Mouse (Mus musculus): ENCODE data around the gene Stard9. TPM values are rescaled to one million over a fixed set of nuclear protein-coding genes. Genes with fewer than 3 reads are reported as not detected.

The Stard9 gene
- total RNA-seq (2022), result 10 to 100 TPM in 3 of 4 experiments, 1 to 10 TPM in 1; 9.9 to 11.5 (median 11.3) TPM

- peak; percentile 83 to 99 for DNase-seq (ENCODE audit: low spot score in 2 of 2)
These were observed at the start of gene Stard9 for GRCm38 (mm10) chr2:120628886-120629735. Gene Stard9, plus strand, starts transcription at chr2:120629121.

GRCm38 (mm10) chr2:120589759-120590158 is 39.2 kb upstream of the Stard9 start:
- DNase-seq (ENCODE audit: low spot score in 2 of 2), result peak in 1 of 2 experiments; percentile 81

- no peak for DNase-seq (ENCODE audit: low spot score in 2 of 2)
These were observed 36.7 kb upstream of the Stard9 start for GRCm38 (mm10) chr2:120592227-120592626.

GRCm38 (mm10) chr2:120597734-120598133 is 31.2 kb upstream of the Stard9 start:
- no peak for DNase-seq (ENCODE audit: low spot score in 2 of 2)

GRCm38 (mm10) chr2:120599506-120599905 is 29.4 kb upstream of the Stard9 start:
- no peak for DNase-seq (ENCODE audit: low spot score in 2 of 2)

- DNase-seq (ENCODE audit: low spot score in 2 of 2), result peak in 1 of 2 experiments; percentile 50
These were observed 22.8 kb upstream of the Stard9 start for GRCm38 (mm10) chr2:120606021-120606690.

- peak; percentile 87 to 92 for DNase-seq (ENCODE audit: low spot score in 2 of 2)
These were observed 19.8 kb upstream of the Stard9 start, which contains the start of the genes Haus2 and Lrrc57 for GRCm38 (mm10) chr2:120608830-120609723. Gene Haus2, plus strand, starts transcription at chr2:120609383. Gene Lrrc57, minus strand, starts transcription at chr2:120609520.

- no peak for DNase-seq (ENCODE audit: low spot score in 2 of 2)
These were observed 12.4 kb upstream of the Stard9 start for GRCm38 (mm10) chr2:120616279-120617163.

GRCm38 (mm10) chr2:120619538-120619937 is 9.4 kb upstream of the Stard9 start:
- DNase-seq (ENCODE audit: low spot score in 2 of 2), result no peak

GRCm38 (mm10) chr2:120622920-120623319 is 6.0 kb upstream of the Stard9 start:
- no peak for DNase-seq (ENCODE audit: low spot score in 2 of 2)

- no peak for DNase-seq (ENCODE audit: low spot score in 2 of 2)
These were observed 650 bp upstream of the Stard9 start for GRCm38 (mm10) chr2:120628076-120628865.

- DNase-seq (ENCODE audit: low spot score in 2 of 2), result no peak
These were observed 1.3 kb downstream of the Stard9 start for GRCm38 (mm10) chr2:120630246-120630645.

GRCm38 (mm10) chr2:120630655-120631054 is 1.7 kb downstream of the Stard9 start:
- DNase-seq (ENCODE audit: low spot score in 2 of 2), result no peak

- DNase-seq (ENCODE audit: low spot score in 2 of 2), result no peak
These were observed 2.6 kb downstream of the Stard9 start for GRCm38 (mm10) chr2:120631521-120631920.

- no peak for DNase-seq (ENCODE audit: low spot score in 2 of 2)
These were observed 3.0 kb downstream of the Stard9 start for GRCm38 (mm10) chr2:120631957-120632356.

- no peak for DNase-seq (ENCODE audit: low spot score in 2 of 2)
These were observed 11.9 kb downstream of the Stard9 start for GRCm38 (mm10) chr2:120640835-120641234.

GRCm38 (mm10) chr2:120643836-120644235 is 14.9 kb downstream of the Stard9 start:
- DNase-seq (ENCODE audit: low spot score in 2 of 2), result no peak

GRCm38 (mm10) chr2:120646777-120647176 is 17.9 kb downstream of the Stard9 start:
- no peak for DNase-seq (ENCODE audit: low spot score in 2 of 2)

- no peak for DNase-seq (ENCODE audit: low spot score in 2 of 2)
These were observed 23.5 kb downstream of the Stard9 start for GRCm38 (mm10) chr2:120652256-120652924.

Measured in left cerebral cortex, adult 8-10 months (tissue).